Mouse (Mus musculus) layer of hippocampus, adult 11-12 months (tissue): Measurements from ENCODE around the gene Disp3.
A peak's percentile ranks its signal among the peaks of the same experiment; 100 is the strongest.

Experiments used
- DNase-seq: peaks from one replicate; pipeline ENCODE4 v3.0.0; 2022; ENCODE audit warnings: low spot score

The Disp3 gene

DNA sequence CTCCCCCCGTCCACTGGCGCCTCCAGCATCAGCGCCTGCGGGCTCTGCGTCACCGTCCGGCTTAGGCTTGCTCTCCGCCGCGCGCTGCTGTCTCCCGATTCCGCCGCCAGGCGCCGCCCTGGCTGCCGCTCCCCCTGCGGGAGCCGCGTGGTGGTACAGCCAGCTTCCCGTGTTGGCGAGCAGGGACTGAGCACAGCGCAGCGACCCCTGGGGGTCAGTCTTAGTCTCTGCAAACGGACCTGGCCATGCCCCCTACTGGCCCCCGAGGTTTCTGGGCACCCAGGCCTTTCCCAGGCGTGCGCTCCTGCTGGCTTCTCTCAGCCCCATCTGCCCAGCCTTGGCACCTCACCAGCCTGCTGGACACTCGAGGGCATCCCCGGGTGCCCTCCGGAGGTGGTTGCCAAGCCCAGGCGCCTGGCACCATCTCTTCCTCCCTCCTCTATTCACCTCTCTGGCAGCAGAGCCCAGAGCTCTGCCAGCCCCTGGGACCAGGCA is 337 bp upstream of the Disp3 start:
- DNase-seq, result peak; percentile 92

DNA sequence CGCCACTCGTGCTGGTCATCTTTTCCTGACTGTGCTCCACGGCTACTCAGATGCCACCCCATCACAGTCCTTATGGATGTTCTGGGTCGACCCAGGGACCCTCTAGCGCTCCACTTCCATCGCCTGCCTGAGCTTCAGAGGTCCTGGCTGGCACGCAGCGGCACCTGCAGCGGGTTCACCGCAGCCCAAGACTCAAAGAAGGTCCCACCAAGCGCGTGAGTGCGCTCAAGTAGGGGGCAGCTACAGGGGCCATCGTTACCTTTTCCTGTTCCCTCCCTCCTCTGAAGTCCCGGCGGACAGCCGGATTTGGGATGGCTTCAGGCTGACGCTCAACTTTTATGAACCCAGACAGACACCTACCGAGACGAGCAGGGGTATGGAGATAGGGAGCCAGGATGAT is 724 bp downstream of the Disp3 start:
- DNase-seq, result no peak

GRCm38 (mm10) chr4:148286226-148287031 is 1.3 kb downstream of the Disp3 start:
- no peak for DNase-seq

- no peak for DNase-seq
Measured at GRCm38 (mm10) chr4:148284219-148284618, 3.5 kb downstream of the Disp3 start.

- no peak for DNase-seq
Measured at GRCm38 (mm10) chr4:148276816-148277491, 10.8 kb downstream of the Disp3 start.

- no peak for DNase-seq
Measured at GRCm38 (mm10) chr4:148274671-148275070, 13.1 kb downstream of the Disp3 start.

DNA sequence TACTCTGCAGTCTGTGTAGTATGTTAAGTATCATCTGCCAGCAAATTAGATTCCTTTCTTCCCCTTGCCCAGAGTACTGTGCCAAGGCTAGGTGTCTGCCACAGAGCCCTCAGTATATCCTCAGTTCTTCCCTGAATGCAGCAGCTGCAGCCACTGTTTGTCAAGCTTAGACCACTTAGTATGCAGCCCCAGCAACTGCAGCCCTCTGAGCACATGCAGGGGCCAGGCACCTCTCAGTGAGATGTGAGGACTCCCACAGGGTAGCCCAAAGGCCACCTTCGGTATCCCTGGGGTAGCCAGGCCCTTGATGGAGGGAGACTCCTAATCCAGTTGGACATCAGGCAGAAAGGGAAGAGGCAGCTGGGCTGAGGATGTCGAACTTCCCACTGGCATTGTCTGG is 14.5 kb downstream of the Disp3 start:
- no peak for DNase-seq

DNA sequence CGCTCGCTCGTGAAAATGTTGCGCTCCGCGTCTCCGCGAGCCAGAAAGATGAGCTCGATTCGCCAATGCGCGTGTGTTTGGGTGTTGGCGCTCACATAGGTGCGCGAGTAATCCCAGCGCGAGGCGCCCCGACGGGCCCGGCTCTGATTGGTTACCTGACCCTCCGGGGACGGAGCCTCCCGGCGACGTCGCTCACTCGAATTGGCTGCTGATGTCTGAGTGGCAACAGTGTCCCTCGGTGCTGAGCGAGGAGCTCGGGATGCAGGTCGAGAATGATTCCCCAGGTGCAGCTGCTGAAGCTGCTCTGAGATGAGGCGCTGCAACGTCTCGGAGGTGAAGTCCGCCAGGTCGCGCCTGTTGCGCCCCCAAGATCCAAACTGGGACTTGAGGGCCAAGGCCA is 16.1 kb downstream of the Disp3 start:
- DNase-seq, result no peak

DNA sequence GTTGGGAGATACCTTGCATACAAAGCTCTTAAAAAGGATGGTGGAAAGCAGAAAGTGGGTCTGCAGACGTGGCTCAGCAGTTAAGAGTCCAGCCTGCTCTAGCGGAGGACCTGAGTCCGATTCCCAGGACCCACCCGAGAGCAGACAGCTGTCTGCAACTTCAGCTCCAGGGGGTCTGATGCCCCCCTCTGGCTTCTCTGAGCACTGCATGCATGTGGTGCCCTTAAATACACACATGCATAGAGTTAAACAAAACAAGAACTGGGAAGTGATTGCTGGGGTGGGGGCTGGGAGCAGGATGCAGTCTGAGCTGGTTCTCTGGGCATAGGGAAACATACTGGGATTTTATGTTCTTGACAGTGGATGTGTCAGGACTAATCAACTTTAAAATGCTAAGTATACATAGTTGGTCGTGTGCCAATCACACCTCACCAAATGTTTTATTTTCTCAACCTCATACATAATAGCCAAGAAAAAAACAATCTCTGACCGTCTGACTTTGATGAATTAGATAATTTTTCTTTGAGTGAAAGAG is 20.7 kb downstream of the Disp3 start:
- no peak for DNase-seq

- DNase-seq, result no peak
Measured at GRCm38 (mm10) chr4:148259941-148260340, 27.8 kb downstream of the Disp3 start.

DNA sequence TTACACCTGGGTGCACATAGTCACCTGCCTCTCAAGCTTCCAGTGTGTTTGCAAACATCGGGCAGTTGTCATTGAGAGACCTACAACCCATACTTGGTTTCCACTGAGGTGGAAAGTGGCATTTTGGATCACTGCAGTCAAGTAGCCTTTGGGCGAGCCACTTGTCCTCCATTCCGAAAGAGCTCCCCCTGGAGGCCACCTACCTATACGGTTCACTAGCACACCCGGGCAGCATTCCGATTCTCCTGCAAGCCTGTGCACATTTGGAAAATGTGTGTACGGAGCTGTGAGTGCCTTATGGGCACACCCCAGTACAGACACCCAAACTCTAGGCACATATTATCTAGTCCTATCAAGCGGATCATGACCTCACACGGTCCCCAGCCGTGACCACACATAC is 38.4 kb downstream of the Disp3 start:
- peak; percentile 28 for DNase-seq

DNA sequence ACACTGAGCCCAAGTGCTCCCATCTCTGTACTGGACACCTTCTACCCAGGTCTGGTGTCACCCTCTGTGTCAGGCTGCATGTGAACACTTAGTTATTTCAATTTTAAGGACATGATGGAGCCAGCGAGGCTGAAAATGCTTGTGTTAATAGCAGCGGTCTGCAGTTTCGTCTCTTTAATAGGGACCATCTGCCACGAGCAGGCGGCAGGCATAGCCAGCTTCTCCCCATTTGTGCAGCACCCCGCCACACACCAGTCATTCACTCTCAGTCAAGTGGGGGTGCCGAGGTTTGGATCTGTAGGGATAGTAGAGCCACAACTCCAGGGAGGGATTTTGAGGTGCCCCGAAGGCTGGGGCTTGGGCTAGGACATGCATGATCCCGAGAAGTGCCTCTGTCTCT is 47.4 kb downstream of the Disp3 start:
- peak; percentile 66 for DNase-seq

DNA sequence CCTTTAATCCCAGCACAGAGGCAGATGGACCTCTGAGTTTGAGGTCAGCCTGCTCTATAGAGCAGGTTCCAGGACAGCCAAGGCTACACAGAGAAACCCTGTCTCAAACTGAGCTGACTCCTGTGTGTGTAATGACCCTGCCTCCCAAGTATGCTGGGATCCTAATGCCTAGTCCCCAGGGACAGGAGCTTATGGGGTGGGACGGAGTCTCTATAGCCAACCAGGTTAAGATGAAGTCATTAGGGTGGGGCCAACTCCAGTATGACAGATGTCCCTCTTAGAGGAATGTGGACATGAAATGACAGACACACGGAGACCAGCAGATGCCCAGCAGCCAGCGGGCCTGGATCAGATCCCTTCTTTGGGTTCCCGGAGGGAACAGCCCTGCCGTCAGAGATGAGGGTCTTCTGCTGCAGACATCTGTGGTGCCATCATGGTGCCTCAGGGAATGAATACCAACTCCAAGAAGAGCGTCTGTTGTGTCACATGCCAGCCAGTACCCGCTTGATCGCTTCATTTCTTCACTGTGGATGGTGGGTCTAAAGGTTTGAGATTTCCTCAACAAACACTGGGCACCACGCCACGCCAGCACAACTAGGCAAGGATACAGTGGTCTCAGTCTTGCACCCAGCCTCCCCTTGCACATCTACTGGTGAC is 48.2 kb downstream of the Disp3 start:
- DNase-seq, result peak; percentile 35

DNA sequence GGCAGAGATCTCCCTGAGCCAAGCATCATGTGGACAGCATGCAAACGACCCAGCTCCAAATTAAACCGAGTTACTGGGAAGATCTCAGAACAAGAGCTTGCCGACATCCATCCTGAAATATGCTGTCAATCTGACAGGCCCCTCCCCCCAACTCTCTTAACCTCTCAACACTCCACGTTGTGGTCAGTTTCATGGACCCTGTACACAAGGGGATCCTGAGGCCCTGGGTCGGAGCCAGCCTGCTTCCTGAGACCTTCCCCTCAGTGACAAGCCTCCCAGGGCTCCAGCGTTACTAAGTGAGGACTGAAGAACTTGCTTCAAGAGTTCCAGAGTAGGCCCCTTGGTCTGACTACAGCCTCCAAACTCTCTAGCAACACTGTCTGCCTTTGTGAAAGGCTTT is 48.8 kb downstream of the Disp3 start:
- DNase-seq, result no peak

DNA sequence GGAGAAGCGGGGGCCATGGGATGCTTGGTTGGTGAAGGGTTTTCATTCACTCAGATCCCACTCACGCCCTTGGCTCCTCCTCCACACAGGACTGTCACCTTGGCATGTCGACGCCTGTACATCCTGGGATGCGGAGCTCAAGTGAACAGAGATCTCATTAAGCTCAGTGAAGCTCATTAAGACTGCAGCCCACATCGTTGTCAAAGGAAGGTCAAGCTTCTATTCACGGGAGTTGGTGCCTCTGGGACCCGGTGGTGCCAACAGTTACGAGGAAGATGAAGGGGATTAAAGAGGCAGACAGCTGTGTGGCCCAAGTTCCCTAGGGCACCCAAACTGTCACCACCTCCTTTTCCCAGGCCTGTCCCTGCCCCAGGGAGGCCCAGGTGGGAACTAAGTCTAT is 49.5 kb downstream of the Disp3 start:
- no peak for DNase-seq

GRCm38 (mm10) chr4:148236664-148237063 is 51.1 kb downstream of the Disp3 start:
- no peak for DNase-seq

- no peak for DNase-seq
Measured at GRCm38 (mm10) chr4:148233061-148233460, 54.7 kb downstream of the Disp3 start.

GRCm38 (mm10) chr4:148232615-148233014 is 55.1 kb downstream of the Disp3 start:
- DNase-seq, result no peak

DNA sequence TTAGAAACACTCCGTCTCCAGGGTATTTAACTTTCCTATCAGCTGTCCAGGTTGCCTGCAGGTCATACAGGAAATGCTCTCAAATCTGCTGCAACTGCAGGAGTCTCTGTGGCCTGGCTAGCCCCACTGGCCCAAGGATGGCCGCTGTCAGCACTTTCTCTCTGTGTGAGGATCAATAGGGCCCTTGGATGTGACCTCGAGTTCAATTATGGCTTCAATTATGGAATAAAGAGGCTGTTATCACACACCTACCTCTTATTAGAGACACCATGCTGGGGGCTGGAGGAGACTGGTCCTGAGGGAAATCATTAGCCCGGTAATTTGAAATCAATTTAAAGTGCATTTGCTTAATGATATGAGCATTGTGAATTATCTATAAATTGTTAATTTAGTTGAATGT is 55.6 kb downstream of the Disp3 start:
- no peak for DNase-seq

DNA sequence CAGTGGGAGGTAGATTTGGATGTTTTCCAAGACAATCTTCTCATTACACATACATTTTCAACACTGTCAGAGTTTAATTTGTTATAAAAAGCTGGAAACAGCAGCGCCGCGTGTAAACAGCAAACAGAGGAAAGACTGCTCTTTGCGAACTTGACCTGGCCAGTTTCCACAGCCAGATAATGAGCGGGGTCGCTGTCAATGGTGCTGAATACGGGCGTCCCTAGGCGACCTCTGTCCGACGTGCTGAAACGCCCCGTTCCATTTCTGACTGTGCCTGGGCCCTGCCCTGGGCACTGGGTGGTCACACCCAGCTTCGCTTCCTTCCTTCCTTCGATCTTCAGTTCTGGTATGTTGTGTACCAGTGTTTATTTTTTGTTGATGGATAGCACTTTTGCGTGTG is 58.1 kb downstream of the Disp3 start:
- DNase-seq, result no peak

GRCm38 (mm10) chr4:148222983-148223382 is 64.8 kb downstream of the Disp3 start:
- no peak for DNase-seq

DNA sequence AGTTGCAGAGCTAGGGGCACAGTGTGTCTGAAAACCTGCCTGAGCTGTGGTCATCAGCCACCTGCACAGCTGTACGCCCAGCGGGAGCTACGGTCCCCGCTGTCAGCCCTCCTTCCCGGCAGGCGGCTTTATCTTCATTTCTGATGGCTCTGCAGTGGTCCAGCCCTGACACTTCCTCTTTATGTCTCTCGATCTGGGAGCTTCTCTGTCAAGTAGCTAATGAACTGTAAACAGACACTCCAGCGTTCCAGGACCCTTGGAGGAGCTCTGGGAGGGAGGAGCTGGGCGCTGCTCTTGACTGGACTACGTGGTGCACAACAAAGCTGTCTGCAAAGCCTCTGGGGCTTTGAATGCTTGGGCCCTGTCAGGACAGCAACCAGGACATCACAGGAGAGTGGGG is 67.1 kb downstream of the Disp3 start:
- no peak for DNase-seq

DNA sequence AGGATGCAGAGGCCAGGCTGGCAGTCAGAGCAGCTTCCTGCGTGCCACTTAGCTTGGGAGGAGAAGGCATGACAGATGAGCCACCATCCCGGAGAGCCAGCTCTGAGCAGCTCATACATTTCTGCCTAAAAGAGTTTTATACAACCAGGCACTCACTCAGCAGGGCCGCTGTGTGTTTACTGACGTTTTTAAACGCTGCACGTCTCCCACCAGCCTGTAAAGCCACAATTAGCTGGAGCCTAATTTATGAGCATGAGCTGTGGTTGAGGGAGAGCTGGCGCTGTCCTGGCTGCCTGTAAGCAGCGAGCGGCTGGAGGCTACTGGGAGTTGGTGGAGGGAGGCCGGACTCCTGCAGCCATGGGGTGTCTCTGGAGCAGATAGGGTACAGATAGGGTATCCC is 69.5 kb downstream of the Disp3 start:
- no peak for DNase-seq
